Mouse (Mus musculus) right cerebral cortex, postnatal 25 days (tissue): ENCODE results near the gene Arl6.

Experiments
- DNase-seq: peaks from one replicate; pipeline ENCODE4 v3.0.0; 2022

The Arl6 gene

GRCm38 (mm10) chr16:59586911-59587310, 52.3 kb downstream of the Arl6 start:
- DNase-seq = no peak

GRCm38 (mm10) chr16:59586276-59586675, 52.9 kb downstream of the Arl6 start:
- DNase-seq = no peak

DNA sequence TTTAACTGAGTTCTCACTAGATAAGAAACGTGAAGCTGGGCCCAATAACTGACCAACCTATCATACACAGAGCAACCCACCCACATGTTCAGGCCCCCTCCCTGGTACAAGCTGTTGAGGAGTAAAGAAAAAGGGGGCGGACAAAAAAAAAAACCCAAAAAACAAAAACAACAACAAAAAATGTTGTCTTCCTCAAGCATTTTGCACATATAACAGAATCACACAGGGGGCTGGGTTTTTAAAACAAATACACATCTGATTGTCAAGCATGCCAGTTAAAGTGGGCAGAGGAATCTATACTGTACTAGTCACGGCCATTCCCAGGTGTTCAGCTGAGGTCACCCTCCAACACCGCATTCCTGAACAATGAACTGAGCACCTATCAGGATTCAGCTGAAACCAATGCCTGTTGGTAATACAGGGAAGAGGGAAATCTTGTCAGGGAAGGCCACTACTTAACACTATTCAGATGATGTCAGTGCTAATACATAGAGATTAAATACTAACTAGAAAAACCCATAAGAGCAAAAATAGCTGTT, 53.4 kb downstream of the Arl6 start:
- DNase-seq = no peak

- no peak for DNase-seq
Observed at GRCm38 (mm10) chr16:59583515-59583914, 55.7 kb downstream of the Arl6 start.

- DNase-seq = no peak
Observed at GRCm38 (mm10) chr16:59579237-59579636, 60.0 kb downstream of the Arl6 start.

GRCm38 (mm10) chr16:59573961-59574360, 65.2 kb downstream of the Arl6 start:
- DNase-seq = no peak

- no peak for DNase-seq
Observed at GRCm38 (mm10) chr16:59572685-59573084, 66.5 kb downstream of the Arl6 start.

- no peak for DNase-seq
Observed at GRCm38 (mm10) chr16:59570807-59571206, 68.4 kb downstream of the Arl6 start.

GRCm38 (mm10) chr16:59569837-59570236, 69.4 kb downstream of the Arl6 start:
- no peak for DNase-seq

DNA sequence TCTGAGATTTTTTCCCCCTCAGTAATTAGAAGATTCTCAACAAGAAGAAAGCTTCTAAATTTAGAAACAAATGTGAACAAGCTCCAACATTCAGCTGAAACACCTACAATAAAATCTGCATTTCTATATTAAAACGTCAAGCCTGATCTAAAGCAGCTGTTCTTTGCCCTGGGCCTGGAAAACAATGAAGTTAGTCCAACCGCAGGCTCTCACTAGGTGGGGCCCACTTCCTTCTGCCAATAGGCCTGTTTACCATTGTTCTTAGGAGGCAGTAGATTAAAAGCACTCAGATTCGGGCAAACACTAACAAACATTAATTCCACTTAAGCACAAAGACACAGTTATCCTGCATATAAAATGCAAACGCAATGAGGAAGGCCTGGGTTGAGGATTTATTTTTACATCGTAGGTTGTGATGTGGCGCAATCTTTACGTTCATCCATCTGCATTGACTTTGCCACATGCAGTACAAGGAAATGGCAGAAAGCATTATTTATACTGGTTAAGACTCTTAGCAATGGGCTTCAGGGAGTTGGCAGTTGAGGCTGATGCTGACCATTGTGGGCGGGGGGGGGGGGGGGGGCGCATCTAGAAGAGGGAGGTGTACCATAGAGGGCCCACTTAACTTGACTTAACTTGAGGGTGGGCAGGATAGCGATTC, 71.3 kb downstream of the Arl6 start:
- DNase-seq = no peak

DNA sequence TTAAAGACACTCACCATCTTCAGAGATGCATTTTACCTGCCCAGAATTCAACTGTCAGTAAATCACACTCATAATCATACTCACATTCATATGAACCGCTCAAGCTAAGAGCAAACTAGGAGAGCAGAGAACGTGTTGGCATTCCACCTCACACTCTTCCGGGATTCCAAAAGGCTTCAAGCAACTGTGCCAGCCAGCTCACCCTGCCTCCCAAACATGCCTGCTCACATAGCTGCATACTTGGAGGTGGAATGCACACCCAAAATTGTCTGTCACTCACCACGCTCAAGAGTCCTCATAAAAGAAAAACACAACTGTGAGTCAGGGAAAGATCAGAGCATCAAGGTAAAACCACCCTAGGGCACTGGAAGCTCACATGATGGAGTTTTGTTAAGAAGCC, 72.8 kb downstream of the Arl6 start:
- DNase-seq = no peak

- DNase-seq = no peak
Observed at GRCm38 (mm10) chr16:59565631-59566030, 73.6 kb downstream of the Arl6 start.

DNA sequence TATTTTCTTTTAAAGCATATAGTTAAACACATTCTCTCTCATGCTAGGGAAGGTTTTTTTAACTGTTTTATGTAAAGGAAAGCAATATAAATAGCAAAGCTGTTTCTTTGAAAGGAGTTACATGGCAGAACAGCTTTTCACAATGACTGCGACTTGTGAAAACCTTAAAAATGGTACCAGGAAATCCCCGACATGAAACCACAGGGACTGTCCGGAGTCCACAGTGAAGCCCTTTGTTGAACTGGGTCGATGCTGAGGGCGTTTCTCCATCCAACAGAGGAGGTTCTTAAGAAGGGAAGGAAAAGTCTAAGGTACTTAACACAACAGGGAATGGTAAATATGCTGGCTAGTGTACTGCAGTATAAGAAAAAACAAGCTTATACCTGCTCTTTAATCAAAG, 75.2 kb downstream of the Arl6 start:
- DNase-seq = no peak
